Mouse (Mus musculus) midbrain, embryonic 12.5 days (tissue): ENCODE measurements around the gene Msantd2. TPM values are rescaled to one million over a fixed set of nuclear protein-coding genes. Genes with fewer than 3 reads are reported as not detected.

ENCODE experiments used
- ATAC-seq: fragments of 200-750 bp; cut with Nextera tagmentation; 2 replicates; pipeline ENCODE4 v1.8.0; 2017; ENCODE audit warnings: low read depth, moderate TSS enrichment, moderate library complexity; ENCODE audit not compliant: low FRiP score
- H3K27ac ChIP-seq: fragments of 300-500 bp; sonication (generic); replicated peaks from 2 replicates; pipeline ENCODE4 v1.5.1; 2016; ENCODE audit warnings: mild to moderate bottlenecking
- H3K27me3 ChIP-seq: fragments of 300-500 bp; sonication (generic); 2 replicates; pipeline ENCODE4 v1.6.1; 2016; ENCODE audit warnings: mild to moderate bottlenecking
- H3K36me3 ChIP-seq: fragments of 300-500 bp; sonication (generic); 2 replicates; pipeline ENCODE4 v1.6.1; 2016
- H3K4me1 ChIP-seq: fragments of 300-500 bp; sonication (generic); 2 replicates; pipeline ENCODE4 v1.6.1; 2016
- H3K4me2 ChIP-seq: fragments of 300-500 bp; sonication (generic); replicated peaks from 2 replicates; pipeline ENCODE4 v1.6.1; 2016; ENCODE audit warnings: mild to moderate bottlenecking, moderate library complexity
- H3K4me3 ChIP-seq: fragments of 300-500 bp; sonication (generic); 2 replicates; pipeline ENCODE4 v1.5.1; 2016; ENCODE audit warnings: mild to moderate bottlenecking
- H3K9ac ChIP-seq: fragments of 300-500 bp; sonication (generic); replicated peaks from 2 replicates; pipeline ENCODE4 v1.6.1; 2016; ENCODE audit warnings: mild to moderate bottlenecking, moderate library complexity
- H3K9me3 ChIP-seq: fragments of 300-500 bp; sonication (generic); 2 replicates; pipeline ENCODE4 v1.6.1; 2016; ENCODE audit warnings: mild to moderate bottlenecking
- WGBS: fragments of 180-500 bp; shearing (Covaris S2); methylation state at CpG from one replicate; pipeline ENCODE4 v1.1.7; 2016; 5-methylcytosine and 5-hydroxymethylcytosine counted together
- polyA plus RNA-seq: library from polyadenylated mRNA; unstranded; fragments of >200 nt; fragmentation: Nextera tagmentation; extraction: Ambion mirVana; gene quantifications from 2 replicates; pipeline ENCODE4 v1.2.1, GENCODE M21; 2016

The Msantd2 gene
- polyA plus RNA-seq, 1 experiment from 2014 or later = 45.7 TPM

- 8% methylated on average over 3 of the region's 3 CpGs for WGBS
- H3K4me3 ChIP-seq = no peak overlapping the region
- ATAC-seq = no peak
- H3K27ac ChIP-seq = no peak overlapping the region
- no peak overlapping the region for H3K4me2 ChIP-seq
- no peaks in the 10 kb centered on the region for H3K36me3 ChIP-seq
- H3K9ac ChIP-seq = no peak overlapping the region
- H3K4me1 ChIP-seq = peaks cover 41% of the 10 kb centered on the region
- H3K27me3 ChIP-seq = peaks cover 73% of the 10 kb centered on the region
- no peaks in the 10 kb centered on the region for H3K9me3 ChIP-seq
These were observed 27.5 kb upstream of the Msantd2 start for GRCm38 (mm10) chr9:37461571-37461970.

- H3K36me3 ChIP-seq = no peaks in the 10 kb centered on the region
- no peak overlapping the region for H3K4me2 ChIP-seq
- ATAC-seq = no peak
- peaks cover 61% of the 10 kb centered on the region for H3K27me3 ChIP-seq
- H3K27ac ChIP-seq = no peak overlapping the region
- H3K4me1 ChIP-seq = peaks cover 29% of the 10 kb centered on the region
- no peak overlapping the region for H3K4me3 ChIP-seq
- H3K9ac ChIP-seq = no peak overlapping the region
- WGBS = 13% methylated on average over 7 of the region's 7 CpGs
- no peaks in the 10 kb centered on the region for H3K9me3 ChIP-seq
These were observed 26.4 kb upstream of the Msantd2 start for GRCm38 (mm10) chr9:37462764-37463163.

- Histone ChIP-seq H3K36me3 (no peaks in the 10 kb centered on the region), H3K27me3 (no peaks in the 10 kb centered on the region), H3K9me3 (no peaks in the 10 kb centered on the region), H3K9ac (no peak overlapping the region), H3K4me3 (no peak overlapping the region), H3K27ac (no peak overlapping the region), H3K4me1 (no peaks in the 10 kb centered on the region), H3K4me2 (no peak overlapping the region)
- no peak for ATAC-seq
- WGBS = 72% methylated on average over 3 of the region's 3 CpGs
These were observed 15.5 kb upstream of the Msantd2 start for GRCm38 (mm10) chr9:37473611-37474125.

GRCm38 (mm10) chr9:37474923-37475322 lies 14.2 kb upstream of the Msantd2 start:
- Histone ChIP-seq H3K4me3 (no peak overlapping the region), H3K9me3 (no peaks in the 10 kb centered on the region), H3K4me2 (no peak overlapping the region), H3K27me3 (no peaks in the 10 kb centered on the region), H3K4me1 (no peaks in the 10 kb centered on the region), H3K36me3 (no peaks in the 10 kb centered on the region), H3K27ac (no peak overlapping the region), H3K9ac (no peak overlapping the region)
- no peak for ATAC-seq
- WGBS = 87% methylated on average over 7 of the region's 7 CpGs

GRCm38 (mm10) chr9:37485146-37485545 lies 4.0 kb upstream of the Msantd2 start:
- Histone ChIP-seq H3K9me3 (no peaks in the 10 kb centered on the region), H3K4me1 (peaks cover 14% of the 10 kb centered on the region), H3K27me3 (no peaks in the 10 kb centered on the region), H3K9ac (no peak overlapping the region), H3K4me2 (no peak overlapping the region), H3K36me3 (no peaks in the 10 kb centered on the region), H3K4me3 (no peak overlapping the region), H3K27ac (no peak overlapping the region)
- ATAC-seq = no peak
- WGBS = 66% methylated on average over 5 of the region's 5 CpGs

- Histone ChIP-seq H3K4me1 (peaks cover 27% of the 10 kb centered on the region), H3K36me3 (no peaks in the 10 kb centered on the region), H3K27ac (no peak overlapping the region; the same call in 1 of the 2 replicates), H3K4me3 (peak overlapping the region; percentile 99), H3K27me3 (no peaks in the 10 kb centered on the region), H3K9ac (peak overlapping the region; percentile 97; the same call in 1 of the 2 replicates), H3K4me2 (peak overlapping the region; percentile 84), H3K9me3 (no peaks in the 10 kb centered on the region)
- 27% methylated on average over 4 of the region's 4 CpGs for WGBS
- no peak for ATAC-seq
These were observed 1.1 kb upstream of the Msantd2 start for GRCm38 (mm10) chr9:37488041-37488440.

GRCm38 (mm10) chr9:37489446-37490120 lies 464 bp downstream of the Msantd2 start:
- Histone ChIP-seq H3K4me3 (peak overlapping the region; percentile 99), H3K4me1 (peaks cover 27% of the 10 kb centered on the region), H3K36me3 (no peaks in the 10 kb centered on the region), H3K9ac (peak overlapping the region; percentile 97), H3K27ac (peak overlapping the region; percentile 98), H3K4me2 (peak overlapping the region; percentile 84), H3K27me3 (no peaks in the 10 kb centered on the region), H3K9me3 (no peaks in the 10 kb centered on the region)
- WGBS = under 1% methylated on average over 69 of the region's 75 CpGs
- peak; percentile 83 for ATAC-seq

GRCm38 (mm10) chr9:37495761-37496160 lies 6.6 kb downstream of the Msantd2 start:
- Histone ChIP-seq H3K9ac (no peak overlapping the region), H3K4me1 (peaks cover 6% of the 10 kb centered on the region), H3K27ac (no peak overlapping the region), H3K9me3 (no peaks in the 10 kb centered on the region), H3K4me3 (no peak overlapping the region), H3K27me3 (no peaks in the 10 kb centered on the region), H3K4me2 (no peak overlapping the region), H3K36me3 (no peaks in the 10 kb centered on the region)
- ATAC-seq = no peak
- 84% methylated on average over 3 of the region's 3 CpGs for WGBS

- ATAC-seq = no peak
- H3K4me2 ChIP-seq = no peak overlapping the region
- H3K9me3 ChIP-seq = no peaks in the 10 kb centered on the region
- H3K4me3 ChIP-seq = no peak overlapping the region
- no peak overlapping the region for H3K27ac ChIP-seq
- peaks cover 2% of the 10 kb centered on the region; the same call in 1 of the 2 replicates for H3K4me1 ChIP-seq
- no peaks in the 10 kb centered on the region for H3K27me3 ChIP-seq
- no peak overlapping the region for H3K9ac ChIP-seq
- H3K36me3 ChIP-seq = no peaks in the 10 kb centered on the region
These were observed 7.2 kb downstream of the Msantd2 start for GRCm38 (mm10) chr9:37496325-37496724.

- H3K27me3 ChIP-seq = no peaks in the 10 kb centered on the region
- WGBS = 64% methylated on average over 3 of the region's 3 CpGs
- H3K27ac ChIP-seq = no peak overlapping the region
- no peak overlapping the region for H3K9ac ChIP-seq
- no peak for ATAC-seq
- H3K4me3 ChIP-seq = no peak overlapping the region
- no peak overlapping the region for H3K4me2 ChIP-seq
- H3K36me3 ChIP-seq = no peaks in the 10 kb centered on the region
- H3K4me1 ChIP-seq = no peaks in the 10 kb centered on the region
- H3K9me3 ChIP-seq = no peaks in the 10 kb centered on the region
These were observed 11.1 kb downstream of the Msantd2 start for GRCm38 (mm10) chr9:37500201-37500600.

- no peak overlapping the region for H3K9ac ChIP-seq
- no peaks in the 10 kb centered on the region for H3K9me3 ChIP-seq
- no peak overlapping the region for H3K27ac ChIP-seq
- H3K27me3 ChIP-seq = no peaks in the 10 kb centered on the region
- no peak overlapping the region for H3K4me2 ChIP-seq
- WGBS = 96% methylated on average over 1 of the region's 1 CpGs
- H3K4me1 ChIP-seq = no peaks in the 10 kb centered on the region
- no peaks in the 10 kb centered on the region for H3K36me3 ChIP-seq
- H3K4me3 ChIP-seq = no peak overlapping the region
- ATAC-seq = no peak
These were observed 12.1 kb downstream of the Msantd2 start for GRCm38 (mm10) chr9:37501170-37501569.

- no peak overlapping the region for H3K9ac ChIP-seq
- H3K27ac ChIP-seq = no peak overlapping the region
- no peak for ATAC-seq
These were observed 15.2 kb downstream of the Msantd2 start for GRCm38 (mm10) chr9:37504348-37504747.

GRCm38 (mm10) chr9:37506023-37506422 lies 16.9 kb downstream of the Msantd2 start:
- no peak overlapping the region for H3K4me2 ChIP-seq
- no peak for ATAC-seq
- H3K9ac ChIP-seq = no peak overlapping the region
- H3K36me3 ChIP-seq = no peaks in the 10 kb centered on the region
- H3K9me3 ChIP-seq = no peaks in the 10 kb centered on the region
- 97% methylated on average over 1 of the region's 1 CpGs for WGBS
- H3K27me3 ChIP-seq = no peaks in the 10 kb centered on the region
- H3K27ac ChIP-seq = no peak overlapping the region
- H3K4me3 ChIP-seq = no peak overlapping the region
- H3K4me1 ChIP-seq = no peaks in the 10 kb centered on the region

More at GRCm38 (mm10) chr9:37504348-37504747, 15.2 kb downstream of the Msantd2 start:
- H3K4me2 ChIP-seq = no peak overlapping the region
- no peaks in the 10 kb centered on the region for H3K9me3 ChIP-seq
- no peaks in the 10 kb centered on the region for H3K4me1 ChIP-seq
- no peak overlapping the region for H3K4me3 ChIP-seq
- no peaks in the 10 kb centered on the region for H3K36me3 ChIP-seq
- H3K27me3 ChIP-seq = no peaks in the 10 kb centered on the region
